Mouse (Mus musculus) natural killer cell, adult 2 months (primary cell): Measurements from ENCODE around the gene Cpne6.

Experiments used
- DNase-seq, 2 experiments: peaks; one replicate each; pipeline ENCODE4 v3.0.0; 2022; ENCODE audit warnings: low spot score in 2 of 2

Gene Cpne6

DNA sequence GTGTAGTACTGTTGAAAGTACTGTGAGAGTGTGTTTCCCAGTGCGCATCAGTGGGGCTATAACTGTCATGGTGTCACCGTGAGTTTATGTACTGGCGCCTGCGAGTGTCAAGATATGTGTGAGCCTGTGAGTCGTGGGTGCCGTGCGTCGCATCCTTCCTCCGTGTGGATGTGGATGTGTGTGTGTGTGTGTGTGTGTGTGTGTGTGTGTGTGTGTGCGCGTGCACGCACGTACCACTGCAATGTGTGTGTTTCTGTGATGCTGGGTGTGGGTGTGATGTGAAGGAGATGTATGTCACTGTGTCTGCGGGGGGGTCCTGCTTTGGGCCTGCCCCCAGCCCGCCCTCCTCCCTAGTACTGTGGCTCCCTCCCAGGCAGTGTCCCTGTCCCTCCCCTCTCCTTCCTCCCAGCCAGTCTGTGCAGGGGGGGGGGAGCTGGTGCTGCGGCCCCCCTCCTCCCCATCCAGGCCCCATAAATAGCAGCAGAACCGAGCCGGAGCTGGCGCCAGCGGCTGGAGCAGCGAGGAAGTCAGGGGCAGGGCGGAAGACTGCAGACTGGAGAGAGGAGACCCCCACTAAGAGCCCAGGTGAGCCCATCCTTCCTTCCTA, at the start of gene Cpne6:
Gene Cpne6, plus strand, starts transcription at position 321 of the 607 bp plus-strand sequence.
- no peak for DNase-seq

DNA sequence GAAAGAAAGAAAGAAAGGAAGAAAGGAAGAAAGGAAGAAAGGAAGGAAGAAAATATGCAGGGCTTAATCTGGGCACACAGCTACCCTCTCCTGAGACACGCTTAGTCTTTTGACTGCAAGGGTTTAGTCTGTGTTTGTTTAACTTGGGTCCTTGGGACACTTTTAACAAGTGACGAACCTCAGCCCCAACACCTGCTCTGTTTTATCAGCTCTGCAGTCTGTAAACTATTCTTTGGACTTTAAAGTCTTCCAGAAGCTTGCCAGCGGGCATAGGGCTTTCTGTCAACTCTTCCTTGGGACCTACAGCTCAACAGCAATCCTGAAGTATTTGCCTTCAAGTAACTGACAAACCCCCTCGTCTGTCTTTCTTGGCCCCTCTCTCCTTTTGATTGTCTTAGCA, 48.5 kb upstream of the Cpne6 start:
- no peak for DNase-seq

- DNase-seq, result no peak
These were observed 43.8 kb upstream of the Cpne6 start for GRCm38 (mm10) chr14:55466481-55466880.

- DNase-seq, result no peak
These were observed 43.1 kb upstream of the Cpne6 start for GRCm38 (mm10) chr14:55467108-55467507.

DNA sequence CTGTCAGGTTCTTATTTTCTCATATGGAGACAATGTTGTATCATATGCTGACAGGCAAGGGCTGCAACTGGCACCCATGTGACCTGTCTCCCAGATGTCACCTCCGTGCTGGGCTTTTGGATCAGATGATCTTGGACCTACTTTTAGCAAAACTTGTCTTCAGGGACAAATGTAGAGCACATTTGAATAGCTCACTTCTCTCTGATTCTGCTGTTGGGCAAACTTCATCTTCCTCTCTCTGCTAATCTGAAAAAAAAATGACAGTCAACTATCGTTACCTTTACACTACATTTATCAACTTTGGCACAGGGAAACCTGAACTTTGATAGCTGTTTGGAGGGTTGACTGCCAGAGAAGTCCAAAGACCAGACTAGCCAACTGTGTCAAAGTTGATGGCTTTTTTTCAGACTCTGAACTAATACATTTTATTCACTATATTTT, 41.9 kb upstream of the Cpne6 start:
- DNase-seq, result no peak

- DNase-seq, result no peak
These were observed 41.2 kb upstream of the Cpne6 start for GRCm38 (mm10) chr14:55469041-55469440.

- no peak for DNase-seq
These were observed 40.4 kb upstream of the Cpne6 start for GRCm38 (mm10) chr14:55469821-55470220.

GRCm38 (mm10) chr14:55470806-55471205, 39.4 kb upstream of the Cpne6 start:
- DNase-seq, result no peak

GRCm38 (mm10) chr14:55475654-55476053, 34.6 kb upstream of the Cpne6 start:
- DNase-seq, result no peak

- no peak for DNase-seq
These were observed 32.8 kb upstream of the Cpne6 start for GRCm38 (mm10) chr14:55477421-55477820.

- DNase-seq, result no peak
These were observed 32.4 kb upstream of the Cpne6 start for GRCm38 (mm10) chr14:55477829-55478228.

DNA sequence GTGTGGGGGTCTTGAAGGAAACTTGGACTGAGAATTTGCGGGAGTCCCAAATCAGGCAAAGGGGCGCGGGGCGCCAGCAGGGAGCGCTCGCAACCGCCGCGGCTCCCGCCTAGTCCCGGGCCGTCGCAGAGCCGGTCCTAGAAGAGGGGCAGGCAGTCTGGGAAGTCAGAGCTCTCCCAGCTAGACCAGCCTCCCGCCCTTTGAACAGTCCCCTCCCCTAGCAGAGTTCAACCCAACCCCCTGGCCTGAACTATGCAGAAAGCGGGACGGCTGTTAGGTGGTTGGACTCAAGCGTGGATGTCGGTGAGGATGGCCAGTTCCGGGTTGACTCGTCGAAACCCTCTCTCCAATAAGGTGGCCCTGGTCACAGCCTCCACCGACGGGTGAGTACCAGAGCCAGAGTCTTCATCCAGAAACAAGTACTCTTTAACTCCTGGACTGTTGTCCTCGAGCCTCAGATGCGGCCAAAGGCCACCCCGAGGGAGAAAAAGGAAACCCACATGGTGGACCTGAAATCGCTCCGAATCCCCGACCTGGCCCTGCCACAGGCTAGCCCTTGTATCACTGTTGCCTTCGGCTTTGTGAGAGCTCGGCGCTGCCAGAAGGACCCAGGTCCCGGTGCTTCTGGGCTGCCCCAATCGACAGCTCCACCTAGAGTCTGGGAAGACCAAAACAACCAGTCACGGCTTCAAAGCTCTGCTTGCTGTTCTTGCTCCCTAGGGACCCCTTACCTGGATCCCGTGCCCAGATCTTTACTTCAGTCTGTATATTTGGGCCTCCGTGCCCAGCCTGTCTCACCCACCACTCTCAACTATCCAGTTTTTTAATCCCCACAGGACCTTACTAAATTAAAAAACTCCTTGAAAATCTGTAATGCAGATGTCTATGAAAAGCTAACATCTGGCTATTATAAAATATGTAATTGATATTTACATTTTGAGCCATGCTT, 31.3 kb upstream of the Cpne6 start, which contains the start of gene Dhrs4:
Gene Dhrs4, plus strand, starts transcription at position 108 of the 949 bp plus-strand sequence.
- peak; percentile 80 to 87 for DNase-seq

- DNase-seq, result no peak
These were observed 30.6 kb upstream of the Cpne6 start for GRCm38 (mm10) chr14:55479629-55480028.

DNA sequence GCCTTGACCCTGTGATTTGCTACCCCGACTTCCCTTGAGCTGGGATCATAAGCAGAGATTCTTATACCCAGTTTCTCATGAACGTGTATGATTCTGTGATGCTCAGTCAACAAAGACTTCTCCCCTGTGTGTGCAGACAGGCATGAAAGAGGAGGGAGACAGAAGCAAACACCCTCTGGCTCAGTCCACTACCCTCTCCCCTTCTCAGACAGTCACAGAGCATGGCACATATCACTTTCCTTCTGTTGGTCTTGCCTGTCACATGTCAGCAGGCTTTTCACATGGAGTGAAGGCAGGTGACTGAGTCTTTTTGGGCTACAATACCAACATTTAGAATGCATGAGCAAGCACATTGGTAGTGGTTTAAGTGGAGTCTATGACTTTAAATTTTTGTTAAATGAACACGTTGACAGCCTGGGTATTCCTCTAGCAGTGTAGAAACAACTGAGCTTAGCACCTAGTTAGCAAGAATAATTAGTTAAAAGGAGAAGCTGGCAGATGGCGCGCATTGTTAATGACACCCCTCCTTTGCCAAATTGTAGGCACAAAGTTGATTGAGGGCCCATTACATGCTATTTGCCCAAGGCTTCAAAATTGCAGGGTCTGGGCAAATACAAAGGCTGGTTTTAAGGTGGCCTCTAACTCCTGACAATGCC, 25.7 kb upstream of the Cpne6 start:
- DNase-seq, result no peak

DNA sequence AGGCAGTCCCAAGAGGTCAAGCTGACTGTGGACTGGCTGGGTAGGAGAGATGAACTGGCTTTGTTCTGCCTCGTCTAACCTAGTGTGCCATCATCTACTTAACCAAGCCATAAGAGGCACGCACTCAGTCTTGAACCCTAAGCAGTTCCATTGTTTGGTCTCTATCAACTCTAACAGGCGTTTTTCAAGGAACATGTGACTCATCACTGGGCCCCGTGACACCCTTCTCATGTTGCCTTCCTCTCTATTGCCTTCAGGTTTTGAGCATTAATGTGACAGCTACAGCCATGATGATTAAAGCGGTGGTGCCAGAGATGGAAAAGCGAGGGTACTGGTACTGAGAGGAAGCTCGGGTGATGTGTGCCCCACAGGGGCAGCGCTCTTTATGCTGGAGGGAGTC, 23.4 kb upstream of the Cpne6 start:
- no peak for DNase-seq

- DNase-seq, result peak; percentile 26 to 49
These were observed 19.7 kb upstream of the Cpne6 start, which contains the start of gene Carmil3 for GRCm38 (mm10) chr14:55490361-55491201. Carmil3 (plus strand) TSS chr14:55490651.

DNA sequence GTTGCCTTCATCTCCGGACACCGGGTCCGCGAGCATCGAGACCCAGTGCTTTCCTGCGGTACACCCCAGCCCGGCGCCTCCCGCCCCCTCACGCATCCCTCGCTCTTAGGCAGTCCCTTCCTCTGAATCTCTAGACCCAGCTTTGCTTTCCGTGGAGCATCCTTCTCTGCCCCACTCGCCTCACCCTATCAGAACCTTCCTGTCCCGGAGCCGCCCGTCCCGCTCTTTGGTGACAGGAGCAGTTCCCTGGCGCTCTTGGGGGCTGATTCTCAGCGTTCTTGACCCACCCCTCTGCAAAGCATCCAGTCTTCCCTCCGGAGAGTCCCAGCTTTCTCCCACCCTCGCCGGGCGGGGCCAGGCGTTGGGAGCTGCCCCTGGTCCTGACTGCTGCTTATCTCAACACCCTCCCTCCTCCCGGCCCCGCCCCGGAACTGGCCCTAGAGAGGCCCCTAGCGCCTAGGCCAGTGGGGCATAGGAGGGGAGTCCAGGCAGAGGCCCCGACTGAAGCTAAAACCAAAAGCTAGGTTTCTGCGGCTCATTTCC, 18.9 kb upstream of the Cpne6 start:
- peak; percentile 17 to 27 for DNase-seq

- no peak for DNase-seq
These were observed 18.1 kb upstream of the Cpne6 start for GRCm38 (mm10) chr14:55492103-55492502.

DNA sequence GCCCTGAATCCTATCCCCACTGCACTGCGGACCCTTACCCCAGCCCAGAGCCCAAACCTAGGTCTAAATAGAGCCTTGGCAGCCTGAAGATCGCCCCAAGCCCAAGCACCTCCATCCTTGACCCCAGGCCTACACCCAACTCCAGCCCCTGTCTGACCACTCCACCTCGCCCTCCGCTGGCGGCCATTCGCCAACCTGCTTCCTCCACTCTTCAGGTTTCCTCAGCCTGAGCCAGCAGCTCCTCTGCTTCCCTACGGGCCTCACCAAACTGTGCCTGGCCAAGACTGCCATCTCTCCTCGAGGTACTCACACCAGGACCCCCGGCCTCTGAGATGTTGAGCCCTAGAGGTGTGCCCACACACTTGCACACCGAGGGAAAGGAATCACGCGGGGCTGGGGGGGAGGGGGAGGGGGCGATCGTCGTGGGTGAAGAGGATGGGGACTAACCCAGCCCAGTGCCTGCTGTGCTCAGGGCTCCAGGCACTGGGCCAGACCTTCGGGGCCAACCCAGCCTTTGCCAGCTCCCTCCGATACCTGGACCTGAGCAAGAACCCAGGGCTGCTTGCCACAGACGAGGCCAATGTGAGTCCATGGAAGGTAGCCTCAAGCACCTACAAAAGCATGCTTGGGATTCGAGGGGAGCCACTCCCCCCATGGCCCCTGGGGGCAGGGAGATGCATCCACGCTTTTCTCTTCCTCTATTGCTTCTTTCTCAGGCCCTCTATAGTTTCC, 14.6 kb upstream of the Cpne6 start:
- DNase-seq, result no peak

DNA sequence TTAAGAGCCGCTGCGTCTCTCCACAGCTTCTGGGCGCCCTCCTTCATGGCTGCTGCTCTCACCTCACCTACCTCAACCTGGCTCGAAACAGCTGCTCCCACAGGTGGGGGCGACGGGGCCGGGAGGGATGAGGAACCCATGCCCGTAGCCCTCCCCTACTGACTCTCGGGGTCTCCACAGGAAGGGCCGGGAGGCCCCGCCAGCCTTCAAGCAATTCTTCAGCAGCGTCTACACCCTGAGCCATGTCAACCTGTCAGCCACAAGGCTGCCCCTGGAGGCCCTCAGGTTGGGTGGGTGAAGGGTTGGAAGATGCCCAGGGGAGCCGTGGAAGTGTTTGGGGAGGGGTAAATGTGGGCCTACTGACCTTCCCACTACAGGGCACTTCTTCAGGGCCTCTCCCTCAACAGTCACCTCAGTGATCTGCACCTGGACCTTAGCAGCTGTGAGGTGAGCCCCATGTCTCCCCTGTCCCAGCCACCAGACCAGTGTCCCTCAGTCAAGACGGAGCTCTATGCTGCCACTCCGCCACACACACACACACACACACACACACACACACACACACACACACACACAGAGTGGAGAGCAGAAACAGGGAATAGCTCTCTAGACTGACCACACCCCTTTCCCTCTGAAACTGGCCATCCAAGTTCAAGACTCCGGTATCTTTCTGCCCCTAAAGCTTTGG, 13.3 kb upstream of the Cpne6 start:
- DNase-seq, result no peak
